Mouse (Mus musculus) frontal cortex, postnatal 14 days (tissue): ENCODE measurements at regions not wholly inside any gene's neighbourhood (a gene's known extent, or its start where the extent isn't known, plus 50 kb on each side); places are given as distances from the start of the nearest gene placed in this dataset.

Experiments used
- DNase-seq, 2 experiments: peaks; one replicate each; pipeline ENCODE4 v3.0.0; 2022; ENCODE audit warnings: low spot score in 2 of 2

DNA sequence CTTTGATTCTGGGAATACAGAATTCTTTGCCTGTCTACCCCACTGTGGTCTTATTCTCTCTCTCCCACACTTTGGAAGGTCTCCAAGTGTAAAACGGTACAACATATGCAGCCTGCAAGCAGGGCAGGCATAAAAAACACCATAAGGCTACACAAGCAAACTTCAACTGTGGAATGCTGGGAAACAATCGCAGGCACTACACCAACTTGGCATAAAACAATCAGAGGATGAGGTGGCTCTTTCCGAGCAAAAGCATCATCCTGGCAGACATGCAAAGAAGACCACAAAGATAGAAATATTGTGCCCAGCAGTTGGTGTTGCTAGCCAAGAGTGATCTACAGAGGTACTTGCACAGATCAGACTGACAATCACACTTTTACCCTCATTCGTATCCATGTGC is 88.0 kb upstream of the Galnt5 start:
- DNase-seq = no peak

DNA sequence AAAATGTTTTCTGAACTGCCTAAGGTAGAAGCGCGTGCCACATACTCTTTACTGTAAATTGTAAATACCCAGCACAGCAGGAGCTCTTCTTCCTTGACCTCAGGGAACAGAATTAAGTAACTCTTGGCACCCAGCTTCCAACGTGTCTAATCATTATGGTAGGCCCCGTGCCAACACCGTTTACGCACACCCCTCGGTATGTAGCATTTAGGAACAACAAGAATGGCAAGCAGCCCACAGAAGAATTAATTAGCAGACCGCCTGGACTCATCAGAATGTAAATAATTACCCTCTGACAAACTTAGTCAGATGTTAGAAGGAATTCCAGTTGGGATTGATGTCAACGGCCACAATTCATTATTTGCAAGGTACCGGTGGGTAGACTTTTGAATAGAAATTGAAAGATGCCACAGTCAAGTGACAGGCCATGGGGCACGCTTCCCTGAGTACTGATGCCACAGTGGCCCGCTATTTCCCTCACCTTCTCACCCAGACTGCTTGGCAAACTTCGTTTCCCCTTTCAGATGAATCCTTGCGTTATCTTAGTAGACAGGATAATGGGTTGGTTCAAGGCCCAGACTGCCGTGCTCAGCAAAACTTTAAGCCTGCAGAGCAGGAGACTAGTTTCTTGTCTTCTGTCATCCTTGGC is 81.2 kb upstream of the Galnt5 start:
- DNase-seq = no peak

DNA sequence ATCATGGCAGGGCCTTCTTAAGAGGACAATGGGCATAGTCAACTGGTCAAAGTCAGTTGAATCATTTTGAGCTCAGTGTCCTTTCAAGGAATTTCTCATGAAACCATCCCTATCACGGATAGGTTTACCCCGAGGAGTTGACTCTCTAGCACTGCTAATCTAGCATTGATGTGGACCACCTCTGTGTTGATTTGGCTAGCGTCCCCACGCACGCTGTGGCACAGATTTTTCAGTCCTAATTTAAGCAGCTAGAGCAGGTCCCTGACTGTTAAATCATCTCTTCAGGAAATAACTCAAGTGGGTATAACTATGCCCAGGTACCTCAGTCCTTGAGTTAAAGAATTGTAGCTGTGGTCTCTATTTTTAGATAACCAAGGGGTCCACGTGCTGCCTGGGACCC is 80.0 kb upstream of the Galnt5 start:
- no peak for DNase-seq

DNA sequence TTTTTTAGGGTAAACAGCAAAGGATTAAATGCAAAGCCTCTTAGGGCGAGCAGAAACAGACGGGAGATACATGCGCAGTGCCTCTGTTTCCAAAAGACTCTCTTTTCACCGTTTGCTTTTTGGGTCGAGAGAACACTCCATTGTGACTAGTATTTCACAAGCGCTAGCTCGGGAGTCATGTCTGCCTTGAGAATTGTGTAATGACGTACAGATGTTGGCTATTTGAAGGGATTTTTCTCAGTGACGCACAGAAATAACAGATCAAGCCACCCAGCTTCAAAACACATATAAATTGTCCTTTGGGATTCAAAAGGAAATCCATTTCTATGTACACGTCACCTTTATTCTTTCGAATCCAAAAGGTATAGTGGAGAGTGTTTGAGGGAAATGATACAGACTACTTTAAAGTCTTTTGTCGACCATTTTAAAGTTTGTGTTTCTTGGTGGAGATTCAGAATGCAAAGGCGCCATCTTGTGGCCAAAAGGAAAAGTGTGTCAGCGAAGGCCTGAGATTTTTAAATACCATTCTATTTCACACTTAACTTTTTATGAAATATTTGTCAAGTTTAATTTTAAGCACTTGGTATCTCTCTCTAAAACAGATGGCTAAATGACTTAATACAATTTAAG is 78.5 kb upstream of the Galnt5 start:
- DNase-seq = peak in 1 of 2 experiments; percentile 58

DNA sequence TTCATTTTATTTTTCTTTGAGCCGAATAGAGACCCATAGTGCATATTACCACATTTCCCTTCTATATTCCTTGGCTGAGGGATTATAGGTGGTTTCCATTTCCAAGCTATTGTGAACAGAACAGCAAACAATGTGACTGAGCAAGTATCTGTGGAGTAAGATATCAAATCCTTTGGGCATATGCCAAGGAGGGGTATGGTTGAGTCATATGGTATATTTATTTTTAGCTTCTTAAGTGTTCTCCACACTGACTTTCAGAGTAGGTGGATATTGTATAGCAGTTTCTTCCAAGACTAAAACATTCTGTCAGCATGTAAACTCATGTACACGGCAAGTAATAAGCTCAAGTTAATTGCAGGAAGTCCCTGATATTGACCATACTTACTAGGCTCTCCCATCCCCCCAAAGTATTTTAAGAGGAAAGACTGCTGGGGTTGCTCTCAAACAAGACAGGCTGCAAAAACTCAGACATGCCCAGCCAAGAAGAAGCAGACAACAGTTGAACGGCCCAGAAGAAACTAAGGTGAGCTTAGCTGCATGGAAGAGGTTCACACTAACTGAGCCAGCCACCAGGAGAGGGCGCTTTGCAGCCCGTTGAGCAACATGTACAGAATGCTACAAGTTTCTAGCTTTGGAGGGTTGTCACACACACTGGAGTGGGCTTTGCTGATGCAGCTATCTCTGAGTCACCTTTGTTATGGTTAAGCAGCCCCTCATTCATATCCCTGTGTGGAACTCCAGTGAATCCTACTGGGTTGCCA is 63.4 kb upstream of the Galnt5 start:
- DNase-seq = no peak
